Mouse (Mus musculus) myocyte (in vitro differentiated cells): Measurements from ENCODE around the gene Olfr107. TPM values are rescaled to one million over a fixed set of nuclear protein-coding genes. Genes with fewer than 3 reads are reported as not detected.

ENCODE experiments used
- H3K27me3 ChIP-seq: one replicate; pipeline ENCODE4 v1.6.1; 2011; ENCODE audit not compliant: control insufficient read depth, insufficient read depth, insufficient read length
- H3K36me3 ChIP-seq: one replicate; pipeline ENCODE4 v1.6.1; 2011; ENCODE audit not compliant: control insufficient read depth, insufficient read depth
- H3K4me2 ChIP-seq: one replicate; pipeline ENCODE4 v1.6.1; 2011; ENCODE audit warnings: low read depth, control low read depth
- H3K4me3 ChIP-seq: one replicate; pipeline ENCODE4 v1.5.1; 2011; ENCODE audit warnings: mild to moderate bottlenecking, control low read depth, moderate library complexity
- H3K79me2 ChIP-seq: one replicate; pipeline ENCODE4 v1.6.1; 2011; ENCODE audit not compliant: control insufficient read depth, insufficient read depth
- H3ac ChIP-seq: one replicate; pipeline ENCODE4 v1.6.1; 2011; ENCODE audit not compliant: control insufficient read depth, insufficient read length
- CEBPB ChIP-seq: IDR thresholded peaks from 2 replicates; pipeline ENCODE4 v1.6.1; 2011; ENCODE audit warnings: mild to moderate bottlenecking, moderate library complexity; ENCODE audit not compliant: poor library complexity, insufficient read depth, severe bottlenecking
- E2F4 ChIP-seq: IDR thresholded peaks from one replicate; pipeline ENCODE4 v1.6.1; 2011; ENCODE audit warnings: mild to moderate bottlenecking, control low read depth, moderate library complexity; ENCODE audit not compliant: insufficient read depth
- MAX ChIP-seq: IDR thresholded peaks from one replicate; pipeline ENCODE4 v1.6.1; 2011; ENCODE audit warnings: low read depth, mild to moderate bottlenecking, control low read depth
- MYOD1 ChIP-seq, 3 experiments: IDR thresholded peaks; one replicate each; pipeline ENCODE4 v1.6.1; 2011; ENCODE audit warnings: control low read depth in 2 of 3, low read depth in 2 of 3, mild to moderate bottlenecking in 2 of 3, moderate library complexity in 1 of 3; ENCODE audit not compliant: insufficient read length in 2 of 3, control insufficient read depth in 1 of 3
- MYOG ChIP-seq, 3 experiments: IDR thresholded peaks; one replicate each; pipeline ENCODE4 v1.6.1; 2011; ENCODE audit warnings: control low read depth in 2 of 3, low read depth in 2 of 3, mild to moderate bottlenecking in 2 of 3; ENCODE audit not compliant: insufficient read length in 2 of 3, control insufficient read depth in 1 of 3, insufficient read depth in 1 of 3
- POLR2A ChIP-seq: IDR thresholded peaks from one replicate; pipeline ENCODE4 v1.6.1; 2011; ENCODE audit warnings: low read depth, mild to moderate bottlenecking, control low read depth, moderate library complexity; ENCODE audit not compliant: insufficient read length
- POLR2AphosphoS2 ChIP-seq: IDR thresholded peaks from one replicate; pipeline ENCODE4 v1.6.1; 2011; ENCODE audit warnings: low read depth, control low read depth; ENCODE audit not compliant: insufficient read length
- REST ChIP-seq: IDR thresholded peaks from one replicate; pipeline ENCODE4 v1.6.1; 2011; ENCODE audit warnings: mild to moderate bottlenecking, control low read depth, moderate library complexity; ENCODE audit not compliant: insufficient read depth, insufficient read length
- SRF ChIP-seq: IDR thresholded peaks from one replicate; pipeline ENCODE4 v1.6.1; 2011; ENCODE audit warnings: low read depth; ENCODE audit not compliant: control insufficient read depth, insufficient read length
- TCF12 ChIP-seq: IDR thresholded peaks from one replicate; pipeline ENCODE4 v1.6.1; 2011; ENCODE audit warnings: mild to moderate bottlenecking, control low read depth; ENCODE audit not compliant: poor library complexity, insufficient read depth, severe bottlenecking
- TCF3 ChIP-seq: IDR thresholded peaks from one replicate; pipeline ENCODE4 v1.6.1; 2011; ENCODE audit warnings: low read depth, control low read depth; ENCODE audit not compliant: insufficient read length
- USF1 ChIP-seq: IDR thresholded peaks from one replicate; pipeline ENCODE4 v1.6.1; 2011; ENCODE audit warnings: low read depth, mild to moderate bottlenecking, control low read depth, moderate library complexity
- polyA plus RNA-seq: library from polyadenylated mRNA; unstranded; fragments of >200 nt; fragmentation: generic; extraction: Trizol; gene quantifications from one replicate; pipeline ENCODE4 v1.2.1, GENCODE M21; 2012; ENCODE audit warnings: missing spikeins

The Olfr107 gene
- polyA plus RNA-seq, 1 experiment, result not detected

DNA sequence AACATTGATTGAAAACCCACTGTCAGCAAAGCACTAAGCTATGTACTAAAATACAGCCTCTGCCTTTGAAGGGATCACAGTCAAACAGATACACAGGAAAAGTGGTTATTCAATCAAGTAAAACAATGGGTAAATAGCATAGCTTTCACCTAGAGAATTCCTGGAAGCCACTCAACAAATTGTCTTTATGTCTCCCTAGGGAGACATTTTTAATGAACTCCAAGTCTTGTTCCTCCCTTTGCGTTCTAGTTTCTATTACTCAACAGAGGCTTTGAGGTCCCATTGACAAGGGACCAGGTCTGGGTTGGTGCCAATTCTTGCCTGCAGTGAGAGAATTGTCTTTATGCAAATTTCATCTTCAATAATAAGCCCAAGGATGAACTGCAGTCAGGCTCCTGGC is 46.2 kb downstream of the Olfr107 start, which contains the start of gene Olfr108:
Olfr108 (plus strand) TSS at position 301 of the 400 bp plus-strand sequence.
- no peaks in the 10 kb centered on the region for H3K79me2 ChIP-seq

More for the DNA sequence above, 46.2 kb downstream of the Olfr107 start, which contains the start of gene Olfr108:
- H3K4me2 ChIP-seq, result no peak within 1 kb of the TSS
- H3K36me3 ChIP-seq, result no peaks in the 10 kb centered on the region
- no peaks in the 10 kb centered on the region for H3K27me3 ChIP-seq
- no peak within 1 kb of the TSS for H3ac ChIP-seq
- no peak within 1 kb of the TSS for H3K4me3 ChIP-seq
- TF ChIP-seq REST (no peak), CEBPB (no peak), E2F4 (no peak), MAX (no peak), TCF3 (no peak), TCF12 (no peak), MYOG (IDR thresholded peaks at IDR 0.05; ENCODE audit: control insufficient read depth in 1 of 3, insufficient read depth in 1 of 3, insufficient read length in 2 of 3, low read depth in 2 of 3) (no peak), SRF (no peak), USF1 (no peak), POLR2A (no peak), POLR2AphosphoS2 (no peak), MYOD1 (IDR thresholded peaks at IDR 0.05; ENCODE audit: control insufficient read depth in 1 of 3, insufficient read length in 2 of 3, low read depth in 2 of 3) (no peak)

Other genes with a start within 250 kb of the Olfr107 start
- not detected for gene Olfr93, start 237.7 kb upstream of the Olfr107 start, polyA plus RNA-seq
- gene Ubd, start 205.3 kb upstream of the Olfr107 start, polyA plus RNA-seq, result not detected
- gene Olfr94, start 198.2 kb upstream of the Olfr107 start, polyA plus RNA-seq, result not detected
- gene Olfr95, start 186.1 kb upstream of the Olfr107 start, polyA plus RNA-seq, result not detected
- not detected for gene Olfr96, start 179.1 kb upstream of the Olfr107 start, polyA plus RNA-seq
- gene Olfr97, start 161.9 kb upstream of the Olfr107 start, polyA plus RNA-seq, result not detected
- gene Olfr98, start 135.5 kb upstream of the Olfr107 start, polyA plus RNA-seq, result not detected
- gene H2-M3, start 129.0 kb upstream of the Olfr107 start, polyA plus RNA-seq, result 4.3 TPM
- gene Olfr99, start 115.8 kb upstream of the Olfr107 start, polyA plus RNA-seq, result 0.02 TPM
- gene Olfr101, start 94.9 kb upstream of the Olfr107 start, polyA plus RNA-seq, result not detected
- not detected for gene Olfr102, start 82.2 kb upstream of the Olfr107 start, polyA plus RNA-seq
- not detected for gene Olfr103, start 59.5 kb upstream of the Olfr107 start, polyA plus RNA-seq
- not detected for gene Olfr104-ps, start 39.6 kb upstream of the Olfr107 start, polyA plus RNA-seq
- gene Olfr105-ps, start 20.2 kb upstream of the Olfr107 start, polyA plus RNA-seq, result not detected
- gene Olfr106-ps, start 8.8 kb upstream of the Olfr107 start, polyA plus RNA-seq, result not detected
- gene Olfr108, start 46.3 kb downstream of the Olfr107 start, polyA plus RNA-seq, result not detected
- gene Olfr109, start 59.7 kb downstream of the Olfr107 start, polyA plus RNA-seq, result not detected
- not detected for gene H2-M2, start 84.3 kb downstream of the Olfr107 start, polyA plus RNA-seq
- gene Olfr110, start 93.2 kb downstream of the Olfr107 start, polyA plus RNA-seq, result not detected
- not detected for gene Olfr111, start 108.8 kb downstream of the Olfr107 start, polyA plus RNA-seq
- gene Olfr112, start 170.2 kb downstream of the Olfr107 start, polyA plus RNA-seq, result not detected
- not detected for gene Olfr113, start 178.4 kb downstream of the Olfr107 start, polyA plus RNA-seq
- not detected for gene Olfr114, start 193.5 kb downstream of the Olfr107 start, polyA plus RNA-seq
- not detected for gene Olfr115, start 227.9 kb downstream of the Olfr107 start, polyA plus RNA-seq
- not detected for gene Olfr116, start 228.0 kb downstream of the Olfr107 start, polyA plus RNA-seq